Mouse (Mus musculus): Measurements from ENCODE around the gene Cnn3.

Cnn3 gene

GRCm38 (mm10) chr3:121458545-121459492 lies 32.5 kb downstream of the Cnn3 start:
- DNase-seq = no peak

- DNase-seq = no peak
Measured at GRCm38 (mm10) chr3:121460473-121461193, 34.3 kb downstream of the Cnn3 start.

GRCm38 (mm10) chr3:121461477-121461876 lies 35.2 kb downstream of the Cnn3 start:
- DNase-seq = no peak

- no peak for DNase-seq
Measured at GRCm38 (mm10) chr3:121462782-121463181, 36.5 kb downstream of the Cnn3 start.

- no peak for DNase-seq
Measured at GRCm38 (mm10) chr3:121464733-121465305, 38.5 kb downstream of the Cnn3 start.

- no peak for DNase-seq
Measured at GRCm38 (mm10) chr3:121465795-121466194, 39.5 kb downstream of the Cnn3 start.

GRCm38 (mm10) chr3:121467094-121467552 lies 40.8 kb downstream of the Cnn3 start:
- DNase-seq = no peak

- DNase-seq = no peak
Measured at GRCm38 (mm10) chr3:121468136-121468535, 41.8 kb downstream of the Cnn3 start.

- peak; percentile 45 for DNase-seq
Measured at GRCm38 (mm10) chr3:121469185-121469975, 43.1 kb downstream of the Cnn3 start.

GRCm38 (mm10) chr3:121471703-121472102 lies 45.4 kb downstream of the Cnn3 start:
- no peak for DNase-seq

GRCm38 (mm10) chr3:121474738-121475137 lies 48.4 kb downstream of the Cnn3 start:
- no peak for DNase-seq

GRCm38 (mm10) chr3:121480030-121480960 lies 54.0 kb downstream of the Cnn3 start:
- no peak for DNase-seq

GRCm38 (mm10) chr3:121480961-121481436 lies 54.7 kb downstream of the Cnn3 start:
- no peak for DNase-seq

- no peak for DNase-seq
Measured at GRCm38 (mm10) chr3:121481564-121481963, 55.3 kb downstream of the Cnn3 start.

GRCm38 (mm10) chr3:121483266-121484161 lies 57.2 kb downstream of the Cnn3 start:
- DNase-seq = no peak

GRCm38 (mm10) chr3:121485201-121485600 lies 58.9 kb downstream of the Cnn3 start:
- no peak for DNase-seq

- DNase-seq = no peak
Measured at GRCm38 (mm10) chr3:121489462-121490118, 63.3 kb downstream of the Cnn3 start.

GRCm38 (mm10) chr3:121490941-121491340 lies 64.6 kb downstream of the Cnn3 start:
- DNase-seq = no peak

- DNase-seq = no peak
Measured at GRCm38 (mm10) chr3:121492026-121492425, 65.7 kb downstream of the Cnn3 start.

GRCm38 (mm10) chr3:121493997-121494421 lies 67.7 kb downstream of the Cnn3 start:
- DNase-seq = no peak
